Mouse (Mus musculus) granulocyte monocyte progenitor cell, adult 5-6 weeks (primary cell): ENCODE data around the gene Ciz1. TPM values are rescaled to one million over a fixed set of nuclear protein-coding genes. Genes with fewer than 3 reads are reported as not detected.
A peak's percentile ranks its signal among the peaks of the same experiment; 100 is the strongest.
"Not testable (repeated sequence)": the region's sequence is repeated elsewhere in the genome, so short reads cannot be mapped to it uniquely, and the experiment has no call there.

Experiments used
- ATAC-seq: replicated peaks from 2 replicates; pipeline ENCODE4 v1.8.0; 2016; ENCODE audit warnings: mild to moderate bottlenecking, moderate TSS enrichment, inconsistent platforms; ENCODE audit not compliant: poor library complexity, severe bottlenecking
- total RNA-seq, 2 experiments: library from RNA; stranded (forward) in 1 of 2; stranded (reverse) in 1 of 2; fragments of 200-712, 200-1000 nt in 1 of 2; fragments of >200 nt in 1 of 2; fragmentation: Nextera tagmentation in 1 of 2; gene quantifications; 2 replicates each; pipeline ENCODE4 v1.2.3; 2014 to 2017

Gene Ciz1
- total RNA-seq, 2 experiments from 2014 or later: 50.8 to 92.0 TPM

DNA sequence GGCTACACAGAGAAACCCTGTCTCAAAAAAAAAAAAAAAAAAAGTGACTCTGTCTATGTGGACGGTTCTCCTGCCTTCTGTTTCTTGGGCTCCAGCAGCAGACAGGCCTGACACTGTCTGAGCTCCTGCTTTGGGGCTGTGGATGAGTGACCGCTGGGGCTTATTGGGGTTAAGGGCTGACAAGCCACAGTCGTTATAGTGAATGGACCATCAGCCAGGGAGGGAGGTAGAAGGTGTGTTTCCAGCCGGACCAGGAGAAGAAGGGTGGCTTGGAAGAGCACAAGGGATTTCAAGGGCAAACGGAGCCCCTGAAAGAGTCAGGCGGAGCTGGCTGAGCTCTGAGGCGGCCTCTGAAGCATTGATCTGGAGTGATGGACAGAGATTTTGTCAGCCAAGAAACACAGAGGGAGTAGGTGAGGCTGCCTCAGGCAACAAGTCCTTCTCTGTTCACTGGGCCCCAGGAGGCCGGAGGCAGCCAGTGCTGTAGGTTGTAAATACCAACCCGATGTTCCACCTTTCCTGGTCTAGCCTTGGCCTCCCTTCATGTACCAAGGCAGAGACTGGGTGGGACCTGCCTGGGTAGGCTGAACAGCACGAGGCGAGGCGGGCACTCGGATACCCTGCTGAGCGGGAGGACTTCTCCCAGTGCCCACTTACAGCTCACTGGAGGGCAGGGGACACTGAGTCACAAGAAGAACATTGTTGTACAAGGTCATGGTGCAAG, 7.4 kb upstream of the Ciz1 start:
- no peak for ATAC-seq

DNA sequence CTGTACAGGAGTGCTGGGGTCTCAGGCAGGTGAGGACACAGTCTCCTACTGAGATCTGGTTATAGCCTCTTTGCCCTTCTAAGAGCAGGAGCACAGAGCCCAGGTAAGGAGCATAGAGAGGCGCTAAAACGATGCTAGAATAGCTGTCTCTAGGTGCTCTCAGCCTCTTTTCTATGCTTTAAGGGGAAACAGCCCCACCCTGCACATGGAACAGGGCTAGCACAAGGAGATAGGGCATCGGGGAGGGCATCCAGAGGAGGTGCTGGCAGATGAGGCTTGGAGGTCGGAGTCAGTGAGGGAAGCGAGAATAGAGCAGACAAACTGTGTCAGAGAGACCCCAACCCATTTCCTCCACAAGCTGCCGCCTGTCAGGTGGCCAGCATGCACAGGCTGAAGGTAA, 5.1 kb upstream of the Ciz1 start:
- no peak for ATAC-seq

DNA sequence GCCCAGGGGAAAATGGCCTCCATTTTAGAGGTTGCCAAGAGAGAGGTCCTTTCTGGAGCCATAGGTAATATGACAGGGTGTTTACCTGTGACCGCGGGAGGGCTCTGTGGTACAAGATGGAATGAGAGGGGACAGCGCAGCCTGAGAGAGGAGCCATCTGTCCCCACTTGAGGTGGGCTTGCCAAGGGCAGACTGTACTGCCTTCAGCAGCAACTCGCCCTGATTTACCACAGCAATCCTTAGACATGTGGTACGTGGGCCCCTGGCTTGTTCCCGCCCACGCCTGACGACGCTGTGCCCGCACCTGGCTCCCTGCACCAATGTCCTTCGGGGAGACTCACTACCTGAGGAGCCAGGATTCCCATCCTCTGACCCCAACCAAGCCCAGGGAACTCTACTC, 3.8 kb upstream of the Ciz1 start:
- no peak for ATAC-seq

DNA sequence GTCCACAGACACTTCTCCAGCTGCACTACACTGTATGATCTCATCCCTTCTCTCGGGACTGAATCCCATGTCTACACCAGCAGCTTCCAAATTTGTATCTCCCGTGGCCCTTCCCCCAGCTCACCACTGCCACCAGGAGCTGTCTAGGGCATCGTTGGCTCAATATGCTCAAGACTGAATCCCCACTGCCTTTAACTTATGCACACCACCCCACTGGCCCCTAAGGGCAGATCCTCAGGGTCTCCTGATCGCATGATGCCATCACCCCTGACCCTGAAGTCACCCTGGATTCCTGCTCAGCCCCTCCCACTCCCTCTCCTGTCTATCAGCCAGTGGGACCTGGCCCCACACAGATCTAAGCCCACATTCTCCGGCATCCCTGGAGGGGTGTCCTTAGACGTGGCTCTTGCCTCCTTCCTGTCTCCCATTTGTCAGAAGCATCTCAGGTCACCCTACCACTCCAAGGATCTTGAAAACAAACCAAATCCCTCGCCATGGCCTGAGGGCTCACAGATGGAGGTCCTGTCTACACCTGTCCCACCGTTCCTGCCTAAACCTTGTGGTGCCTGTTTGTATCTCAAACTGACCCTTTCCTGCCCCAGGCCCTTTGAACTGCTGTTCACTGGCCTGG, 2.4 kb upstream of the Ciz1 start:
- ATAC-seq: no peak

DNA sequence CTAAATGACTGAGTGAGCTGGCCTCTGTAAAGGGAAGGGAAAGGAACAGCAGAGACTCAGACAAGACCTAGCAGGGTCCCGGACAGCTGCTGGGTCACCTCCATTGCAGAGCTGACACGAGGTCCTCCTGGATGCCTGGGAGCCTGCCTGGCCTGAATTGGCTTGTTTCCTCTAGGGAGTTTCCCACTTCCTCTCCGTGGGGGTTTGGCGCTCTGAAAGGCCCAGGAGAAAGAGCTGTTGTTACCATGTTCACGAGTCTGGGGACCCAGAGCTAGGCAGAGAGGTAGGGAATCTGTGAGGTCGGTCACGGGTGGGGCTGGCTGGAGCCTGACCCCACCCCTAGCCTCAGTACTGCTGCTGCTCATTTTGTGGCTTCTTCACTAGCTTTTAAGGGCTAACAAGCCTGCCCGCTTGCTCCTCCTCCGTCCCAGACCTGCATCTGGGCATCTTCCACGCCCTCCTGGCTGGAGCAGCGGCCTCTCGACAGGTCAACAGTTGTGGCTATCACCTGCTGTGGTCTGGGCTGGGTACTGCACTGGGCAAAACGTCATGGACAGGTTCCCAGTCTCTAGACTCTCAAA, 1.6 kb upstream of the Ciz1 start:
- ATAC-seq: peak; percentile 18; the same call in 1 of the 2 replicates

DNA sequence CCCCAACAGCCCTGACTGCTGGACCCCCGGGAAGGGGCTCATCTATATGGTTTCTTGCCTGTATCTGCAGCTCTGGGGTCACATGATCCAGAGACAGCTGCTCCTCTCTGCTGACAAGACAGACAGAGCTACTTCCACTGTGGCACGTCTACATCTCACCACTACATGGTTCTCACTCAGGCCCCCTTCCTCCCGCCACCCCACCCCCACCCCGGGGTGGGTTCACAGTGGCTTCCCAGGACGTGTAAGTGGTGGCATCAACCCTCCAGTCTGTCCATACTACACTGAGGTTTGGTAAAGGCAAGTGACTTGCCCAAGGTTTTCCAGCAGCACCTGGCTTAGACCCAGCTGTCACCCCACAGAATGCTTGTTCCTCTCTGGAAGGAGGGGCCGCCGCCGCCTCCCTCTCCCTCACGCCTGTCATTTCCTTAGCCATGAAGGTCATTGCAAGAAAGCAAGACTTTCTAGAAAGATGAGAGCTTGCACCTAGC, 611 bp upstream of the Ciz1 start:
- ATAC-seq: no peak

DNA sequence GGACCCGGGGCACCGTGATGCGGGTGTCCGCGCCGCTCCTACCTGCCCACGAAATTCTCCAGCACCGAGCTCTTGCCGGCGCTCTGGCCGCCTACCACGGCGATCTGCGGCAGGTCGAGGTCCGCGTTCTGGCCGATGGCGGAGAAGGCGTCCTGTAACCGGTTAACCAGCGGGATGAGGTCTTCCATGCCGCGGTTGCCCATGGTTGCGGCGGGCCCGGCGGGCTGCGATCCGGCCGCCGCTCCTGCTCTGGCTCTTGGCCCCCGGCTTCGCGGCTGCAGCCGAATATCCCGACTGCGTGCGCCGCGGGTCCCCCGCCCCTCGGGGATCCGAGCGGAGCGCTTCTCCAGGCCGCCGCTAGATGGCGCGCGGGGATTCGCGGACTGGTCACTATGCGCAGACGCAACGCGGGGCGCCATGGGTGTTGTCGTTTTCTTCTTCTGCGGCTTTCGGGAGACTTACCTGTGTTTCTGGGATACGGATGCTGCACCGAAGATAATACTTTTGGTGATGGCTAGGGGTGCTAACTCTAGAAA, 948 bp downstream of the Ciz1 start, which contains the start of gene Dnm1:
Gene Dnm1, minus strand, starts transcription at position 332 of the 536 bp plus-strand sequence.
- peak; percentile 79 for ATAC-seq

DNA sequence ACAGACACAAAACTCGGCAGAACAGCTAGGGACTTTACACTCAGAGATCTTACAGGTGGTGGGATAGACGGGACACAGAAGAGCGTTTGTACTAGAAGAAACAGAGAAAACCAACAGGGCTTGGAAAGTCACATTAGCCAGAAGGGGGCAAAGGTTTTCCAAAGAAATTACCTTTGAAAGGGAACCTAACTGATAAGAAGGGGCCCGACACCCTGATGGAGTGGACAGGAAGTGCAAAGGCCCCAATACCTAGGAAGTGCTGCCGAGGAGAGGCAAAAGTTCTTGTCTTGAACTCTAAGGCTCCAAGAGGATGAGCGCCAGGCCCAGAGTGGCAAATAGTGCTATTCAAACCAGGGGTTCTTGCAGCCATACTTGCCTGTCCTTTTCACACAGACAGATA, 1.7 kb downstream of the Ciz1 start:
- ATAC-seq: no peak

DNA sequence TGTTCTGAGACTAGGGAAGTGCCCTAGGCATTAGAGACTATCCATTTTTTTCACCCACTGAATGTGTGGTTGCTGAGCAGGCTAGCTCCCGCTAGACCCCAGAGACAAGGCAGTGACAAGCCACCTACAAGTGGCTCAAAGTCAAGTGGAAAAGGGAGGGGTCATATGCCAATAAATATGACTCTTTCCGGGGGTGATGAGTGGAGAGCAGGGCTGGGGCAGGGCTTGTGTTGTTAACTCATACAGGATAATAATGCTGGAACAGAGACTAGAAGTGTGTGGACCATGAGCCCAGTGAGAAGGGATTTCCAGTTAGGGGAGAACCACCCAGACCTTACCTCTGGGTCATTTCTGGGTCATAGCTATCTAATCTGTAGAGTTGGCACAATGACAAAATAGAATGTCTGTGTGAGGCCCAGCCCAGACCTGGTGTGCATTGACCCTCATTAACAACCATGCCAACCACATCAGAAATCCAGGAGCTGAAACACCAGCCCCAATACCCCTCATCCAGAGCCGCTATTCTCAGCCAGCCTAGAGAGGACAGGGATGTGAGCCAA, 2.3 kb downstream of the Ciz1 start:
- no peak for ATAC-seq

DNA sequence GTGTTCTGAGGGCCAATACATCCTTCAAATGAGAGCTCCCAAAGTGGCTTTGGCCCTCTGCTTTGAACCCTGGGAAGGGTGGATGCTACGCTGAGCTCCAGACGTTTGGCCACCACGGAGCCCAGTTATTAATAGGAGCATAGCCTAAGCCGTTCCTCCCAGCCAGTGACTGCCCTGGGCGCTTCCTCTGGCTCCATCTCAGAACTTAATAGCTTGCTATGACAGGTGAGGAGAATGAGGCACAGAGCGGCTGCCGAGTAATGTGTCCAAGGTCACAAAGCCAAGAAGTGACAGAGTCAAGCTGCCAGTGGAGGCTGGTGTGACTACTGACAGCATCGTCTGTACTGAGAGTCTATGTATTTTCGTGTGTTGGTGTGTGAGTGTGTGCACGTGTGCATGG, 4.1 kb downstream of the Ciz1 start:
- no peak for ATAC-seq

DNA sequence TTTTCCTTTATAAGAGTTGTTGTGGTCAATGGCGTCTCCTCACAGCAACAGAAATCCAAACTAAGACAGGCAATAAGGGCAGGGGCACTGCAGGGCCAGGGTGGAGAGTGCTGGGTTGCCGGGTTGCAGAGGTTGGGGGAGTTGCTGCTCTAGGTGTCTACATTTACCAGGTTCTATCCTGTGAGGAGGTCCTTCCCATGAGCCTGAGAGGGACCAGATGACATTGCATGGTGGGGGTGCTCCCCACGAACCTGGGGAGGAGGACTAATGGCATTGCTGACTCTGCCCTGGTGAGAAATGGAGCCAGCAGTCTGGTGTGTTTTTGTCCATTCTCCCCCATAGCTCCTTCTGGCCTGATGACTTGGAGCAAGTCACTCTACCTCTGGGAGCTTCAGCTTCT, 5.6 kb downstream of the Ciz1 start:
- no peak for ATAC-seq

DNA sequence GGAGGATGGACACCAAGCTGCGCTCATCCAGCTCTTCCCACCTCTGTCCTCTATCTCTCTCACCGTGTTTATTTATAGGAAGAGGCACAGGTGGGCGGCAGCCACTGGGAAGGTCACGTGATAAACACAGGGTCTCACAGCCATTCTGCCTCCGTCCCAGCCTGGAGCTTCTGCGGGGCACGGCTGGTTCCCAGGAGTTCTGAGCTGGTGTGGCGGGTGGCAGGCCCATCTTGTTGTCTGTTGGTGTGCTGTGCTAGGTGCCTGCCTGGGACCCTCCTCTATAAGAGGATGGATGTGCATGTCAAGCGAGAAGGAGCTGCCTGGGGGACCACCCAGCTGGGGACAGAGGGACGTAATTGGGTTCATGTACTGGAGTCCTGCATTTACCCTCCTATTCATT, 6.3 kb downstream of the Ciz1 start:
- ATAC-seq: no peak

DNA sequence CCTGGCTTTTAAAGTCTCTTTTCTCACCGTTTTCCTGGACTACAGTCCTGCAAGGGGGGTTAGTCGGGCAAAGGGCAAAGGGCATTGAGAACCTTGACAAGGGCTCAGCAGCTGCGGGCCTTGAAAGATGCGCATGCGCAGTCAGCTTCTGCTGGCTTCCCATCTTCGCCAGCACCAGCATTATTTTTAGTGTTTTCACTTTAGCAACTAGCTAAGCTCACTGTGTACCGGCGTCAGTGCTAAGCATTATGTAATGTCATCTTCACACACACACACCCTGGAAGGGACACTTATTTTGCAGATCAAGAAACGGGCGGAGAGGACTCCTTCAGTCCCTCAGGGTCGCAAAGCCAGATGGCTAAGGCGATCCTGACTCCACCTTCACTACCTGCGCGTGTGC, 8.6 kb downstream of the Ciz1 start:
- no peak for ATAC-seq

DNA sequence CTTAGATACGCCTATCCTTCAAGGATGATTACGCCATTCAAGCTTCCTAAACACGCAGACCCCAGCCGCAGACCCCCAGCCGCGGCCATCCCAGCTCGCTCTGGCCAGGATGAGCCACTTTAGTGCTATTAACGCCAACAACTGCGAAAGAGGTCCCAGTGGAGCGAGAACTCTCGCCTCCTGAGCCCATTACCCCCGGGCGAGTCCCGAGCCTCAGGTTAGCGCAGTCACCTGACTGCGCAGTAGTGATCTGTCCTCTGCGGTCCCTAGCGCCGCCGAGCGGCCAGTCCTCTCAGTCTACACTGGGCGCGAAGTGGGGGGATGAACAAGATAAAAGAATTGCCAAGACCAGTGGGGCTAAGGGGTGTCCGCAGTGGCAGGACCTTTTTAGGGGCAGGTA, 9.3 kb downstream of the Ciz1 start:
- peak; percentile 34; the same call in 1 of the 2 replicates for ATAC-seq

DNA sequence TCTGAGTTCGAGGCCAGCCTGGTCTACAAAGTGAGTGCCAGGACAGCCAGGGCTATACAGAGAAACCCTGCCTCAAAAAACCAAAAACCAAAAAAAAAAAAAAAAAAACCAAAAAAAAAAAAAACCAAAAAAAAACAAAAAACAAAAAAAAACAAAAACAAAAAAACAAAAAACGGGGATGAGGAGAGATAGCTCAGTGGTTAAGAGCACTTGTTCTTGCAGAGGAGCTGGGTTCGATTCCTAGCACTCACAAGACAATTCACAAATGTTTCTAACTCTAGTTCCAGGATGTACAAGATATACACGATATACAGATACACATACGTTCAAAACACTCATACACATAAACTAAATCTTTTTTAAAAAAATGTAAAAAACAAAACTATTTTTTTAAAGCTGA, 10.1 kb downstream of the Ciz1 start:
- ATAC-seq: not testable (repeated sequence)

DNA sequence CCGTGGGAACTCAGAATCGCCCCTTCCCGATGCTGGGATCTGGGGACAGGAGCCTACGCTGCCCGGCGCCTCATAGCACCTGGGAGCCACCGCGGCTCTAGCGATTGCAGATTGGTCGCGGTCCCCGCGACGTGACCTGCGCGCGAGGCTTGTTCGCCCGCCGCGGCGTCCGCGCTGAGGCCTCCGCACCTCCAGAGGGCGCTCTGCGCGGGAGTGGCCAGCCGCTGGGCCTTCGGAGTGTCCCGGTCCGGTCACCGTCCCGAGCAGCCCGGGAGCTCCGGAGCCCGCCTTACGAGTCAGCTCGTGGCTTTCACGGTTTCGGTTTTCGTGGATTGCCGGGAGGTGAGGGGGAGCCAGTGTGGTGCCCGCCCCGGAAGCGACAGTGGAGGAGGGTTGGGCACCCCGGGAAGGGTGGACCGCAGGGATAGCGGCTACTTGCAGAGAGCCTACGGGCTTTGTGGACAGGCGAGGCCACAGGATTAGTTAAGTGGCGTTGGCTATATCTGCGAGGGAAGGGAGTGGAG, 10.8 kb downstream of the Ciz1 start:
- peak; percentile 83 for ATAC-seq

DNA sequence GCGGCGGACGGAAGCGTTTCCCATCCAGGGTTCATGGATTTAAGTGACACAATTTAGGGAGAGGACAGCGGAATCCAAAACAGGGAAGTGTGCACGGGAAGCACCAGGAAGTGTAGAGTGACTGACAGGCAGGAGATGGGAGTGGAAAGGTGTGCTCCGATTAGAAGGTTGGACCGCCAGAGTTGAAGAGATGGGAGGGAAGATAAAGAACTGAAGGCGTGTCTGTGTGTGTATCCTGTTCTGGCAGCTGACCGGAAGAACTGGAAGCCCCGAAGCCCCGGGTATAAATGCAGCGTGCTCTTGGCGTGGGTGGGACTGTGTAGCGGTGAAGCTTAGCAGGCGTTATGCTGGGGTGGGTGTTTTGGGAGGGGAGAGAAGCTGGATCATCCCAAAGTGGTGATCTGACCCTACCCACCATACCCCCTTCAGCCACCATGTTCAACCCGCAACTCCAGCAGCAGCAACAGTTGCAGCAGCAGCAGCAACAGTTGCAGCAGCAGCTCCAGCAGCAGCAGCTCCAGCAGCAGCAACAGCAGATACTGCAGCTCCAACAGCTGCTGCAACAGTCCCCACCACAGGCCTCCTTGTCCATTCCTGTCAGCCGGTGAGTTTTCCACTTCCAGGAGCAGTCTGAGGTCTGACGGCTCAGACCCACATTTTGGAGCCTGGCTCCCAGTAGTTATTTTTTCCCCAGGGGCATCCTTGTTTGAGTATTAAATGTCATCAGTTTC, 11.4 kb downstream of the Ciz1 start:
- peak; percentile 51 for ATAC-seq

DNA sequence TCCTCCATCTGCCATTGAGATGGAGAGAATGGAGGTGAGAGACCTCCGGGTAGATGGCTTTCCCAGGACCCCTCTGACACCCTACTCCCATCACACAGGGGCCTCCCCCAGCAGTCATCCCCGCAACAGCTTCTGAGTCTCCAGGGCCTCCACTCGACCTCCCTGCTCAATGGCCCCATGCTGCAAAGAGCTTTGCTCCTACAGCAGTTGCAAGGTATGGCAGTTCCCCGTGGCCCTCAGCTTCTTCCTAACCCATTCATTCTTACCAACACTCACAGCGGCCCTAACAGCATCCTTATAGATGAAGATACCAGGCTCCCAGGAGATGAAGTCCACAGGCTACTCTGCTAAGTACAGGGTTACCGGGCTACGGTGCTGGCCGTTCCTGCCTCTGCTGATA, 12.0 kb downstream of the Ciz1 start:
- no peak for ATAC-seq

DNA sequence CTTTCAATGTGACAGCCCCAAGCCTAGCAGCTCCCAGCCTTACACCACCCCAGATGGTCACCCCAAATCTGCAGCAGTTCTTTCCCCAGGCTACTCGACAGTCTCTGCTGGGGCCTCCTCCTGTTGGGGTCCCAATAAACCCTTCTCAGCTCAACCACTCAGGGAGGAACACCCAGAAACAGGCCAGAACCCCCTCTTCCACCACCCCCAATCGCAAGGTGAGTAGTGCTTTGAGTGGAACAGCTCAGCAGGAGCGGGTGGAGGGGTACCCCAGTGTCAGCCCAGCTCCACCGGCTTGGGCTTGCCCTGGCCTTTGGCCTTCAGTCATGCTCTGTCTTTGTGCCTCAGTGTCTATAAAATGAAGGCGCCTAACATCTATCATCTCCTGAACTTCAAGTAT, 15.2 kb downstream of the Ciz1 start:
- no peak for ATAC-seq

DNA sequence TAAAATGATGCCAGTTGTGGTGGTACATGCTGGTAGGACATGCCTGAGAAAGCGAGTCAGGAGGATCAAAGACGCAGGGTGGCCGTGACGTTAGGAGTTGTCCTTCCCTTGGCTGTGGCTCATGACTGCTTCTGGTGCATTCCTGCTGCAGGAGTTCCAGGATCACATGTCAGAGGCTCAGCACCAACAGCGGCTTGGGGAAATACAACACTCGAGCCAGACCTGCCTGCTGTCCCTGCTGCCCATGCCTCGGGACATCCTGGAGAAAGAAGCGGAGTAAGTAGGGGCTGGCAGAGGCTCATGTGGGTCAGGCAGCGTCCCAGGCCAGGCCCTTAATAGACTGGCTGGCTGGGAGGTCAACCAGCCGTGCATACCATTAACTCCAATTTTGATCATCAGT, 22.1 kb downstream of the Ciz1 start:
- ATAC-seq: no peak
